Mouse (Mus musculus): ENCODE data around the gene Pck2. TPM values are rescaled to one million over a fixed set of nuclear protein-coding genes. Genes with fewer than 3 reads are reported as not detected.

Gene Pck2
- total and polyA plus RNA-seq, 3 experiments: 10.7 to 33.6 (median 23.9) TPM

- Histone ChIP-seq H3K4me3 (ENCODE audit: low read depth, low read length) (no peak overlapping the region), H3K4me1 (ENCODE audit: insufficient read depth, low read depth, low read length) (peaks cover 27% of the 10 kb centered on the region), H3K9me3 (replicated peaks) (no peaks in the 10 kb centered on the region), H3K27me3 (ENCODE audit: insufficient read depth, low read length) (peaks cover 43% of the 10 kb centered on the region), H3K36me3 (replicated peaks) (no peaks in the 10 kb centered on the region)
- no peak for ATAC-seq (ENCODE audit: extremely low read depth, insufficient number of reproducible peaks, low FRiP score, poor library complexity, severe bottlenecking)
- DNase-seq (ENCODE audit: low spot score): no peak
- TF ChIP-seq POLR2AphosphoS5 (IDR thresholded peaks at IDR 0.05; ENCODE audit: insufficient replicate concordance, low read depth, low read length) (no peak), CTCF (IDR thresholded peaks at IDR 0.05; ENCODE audit: low read depth, low read length) (no peak), TAL1 (conservative IDR thresholded peaks at IDR 0.05; ENCODE audit: low read depth, low read length) (no peak), GATA2 (IDR thresholded peaks at IDR 0.05; ENCODE audit: borderline replicate concordance, low read depth, low read length) (no peak)
Observed at GRCm38 (mm10) chr14:55496761-55497448, 43.2 kb upstream of the Pck2 start.

- H3K36me3 ChIP-seq (replicated peaks): no peaks in the 10 kb centered on the region
- peak; percentile 8; the same call in 1 of the 2 replicates for ATAC-seq (ENCODE audit: extremely low read depth, insufficient number of reproducible peaks, low FRiP score, poor library complexity, severe bottlenecking)
- TF ChIP-seq CTCF (IDR thresholded peaks at IDR 0.05; ENCODE audit: low read depth, low read length) (peak; percentile 95), TAL1 (conservative IDR thresholded peaks at IDR 0.05; ENCODE audit: low read depth, low read length) (no peak)
Observed at GRCm38 (mm10) chr14:55497449-55497821, 42.6 kb upstream of the Pck2 start.

GRCm38 (mm10) chr14:55505612-55506011 lies 34.5 kb upstream of the Pck2 start:
- no peak for ATAC-seq (ENCODE audit: extremely low read depth, insufficient number of reproducible peaks, low FRiP score, poor library complexity, severe bottlenecking)
- TF ChIP-seq CTCF (IDR thresholded peaks at IDR 0.05; ENCODE audit: low read depth, low read length): no peak
- no peak for TF ChIP-seq TAL1 (conservative IDR thresholded peaks at IDR 0.05; ENCODE audit: low read depth, low read length)
- TF ChIP-seq GATA2 (IDR thresholded peaks at IDR 0.05; ENCODE audit: borderline replicate concordance, low read depth, low read length): no peak
- no peak for TF ChIP-seq POLR2AphosphoS5 (IDR thresholded peaks at IDR 0.05; ENCODE audit: insufficient replicate concordance, low read depth, low read length)
- no peak for TF ChIP-seq GATA1 (IDR thresholded peaks at IDR 0.05; ENCODE audit: borderline replicate concordance, low read length)
- Histone ChIP-seq H3K27me3 (ENCODE audit: insufficient read depth, low read length) (peaks cover 62% of the 10 kb centered on the region), H3K4me1 (ENCODE audit: insufficient read depth, low read depth, low read length) (0 out of 2 replicates have a peak, but pooled peaks cover 2% of the 10 kb centered on the region), H3K36me3 (replicated peaks) (no peaks in the 10 kb centered on the region), H3K9me3 (replicated peaks) (no peaks in the 10 kb centered on the region), H3K4me3 (ENCODE audit: low read depth, low read length) (no peak overlapping the region)
- no peak for DNase-seq (ENCODE audit: low spot score)

More at GRCm38 (mm10) chr14:55497449-55497821, 42.6 kb upstream of the Pck2 start:
- Histone ChIP-seq H3K4me3 (ENCODE audit: low read depth, low read length) (no peak overlapping the region), H3K9me3 (replicated peaks) (no peaks in the 10 kb centered on the region), H3K27me3 (ENCODE audit: insufficient read depth, low read length) (peaks cover 47% of the 10 kb centered on the region), H3K4me1 (ENCODE audit: insufficient read depth, low read depth, low read length) (peaks cover 22% of the 10 kb centered on the region)
- peak; percentile 90 for DNase-seq (ENCODE audit: low spot score)

- peaks cover 68% of the 10 kb centered on the region for H3K27me3 ChIP-seq (ENCODE audit: insufficient read depth, low read length)
- 0 out of 2 replicates have a peak, but pooled peaks cover 2% of the 10 kb centered on the region for H3K4me1 ChIP-seq (ENCODE audit: insufficient read depth, low read depth, low read length)
- TF ChIP-seq TAL1 (conservative IDR thresholded peaks at IDR 0.05; ENCODE audit: low read depth, low read length): no peak
- no peak for TF ChIP-seq GATA1 (IDR thresholded peaks at IDR 0.05; ENCODE audit: borderline replicate concordance, low read length)
- no peak for TF ChIP-seq POLR2AphosphoS5 (IDR thresholded peaks at IDR 0.05; ENCODE audit: insufficient replicate concordance, low read depth, low read length)
- TF ChIP-seq CTCF (IDR thresholded peaks at IDR 0.05; ENCODE audit: low read depth, low read length): no peak
- DNase-seq (ENCODE audit: low spot score): no peak
- ATAC-seq (ENCODE audit: extremely low read depth, insufficient number of reproducible peaks, low FRiP score, poor library complexity, severe bottlenecking): no peak
- H3K36me3 ChIP-seq (replicated peaks): no peaks in the 10 kb centered on the region
- H3K9me3 ChIP-seq (replicated peaks): no peaks in the 10 kb centered on the region
- H3K4me3 ChIP-seq (ENCODE audit: low read depth, low read length): no peak overlapping the region
Observed at GRCm38 (mm10) chr14:55507801-55508200, 32.3 kb upstream of the Pck2 start.

- Histone ChIP-seq H3K27me3 (ENCODE audit: insufficient read depth, low read length) (peaks cover 80% of the 10 kb centered on the region), H3K4me1 (ENCODE audit: insufficient read depth, low read depth, low read length) (peaks cover 14% of the 10 kb centered on the region), H3K36me3 (replicated peaks) (no peaks in the 10 kb centered on the region), H3K9me3 (replicated peaks) (no peaks in the 10 kb centered on the region), H3K4me3 (ENCODE audit: low read depth, low read length) (no peak overlapping the region)
- TF ChIP-seq POLR2AphosphoS5 (IDR thresholded peaks at IDR 0.05; ENCODE audit: insufficient replicate concordance, low read depth, low read length) (no peak), GATA1 (IDR thresholded peaks at IDR 0.05; ENCODE audit: borderline replicate concordance, low read length) (no peak), TAL1 (conservative IDR thresholded peaks at IDR 0.05; ENCODE audit: low read depth, low read length) (no peak), CTCF (IDR thresholded peaks at IDR 0.05; ENCODE audit: low read depth, low read length) (no peak), GATA2 (IDR thresholded peaks at IDR 0.05; ENCODE audit: borderline replicate concordance, low read depth, low read length) (no peak)
- ATAC-seq (ENCODE audit: extremely low read depth, insufficient number of reproducible peaks, low FRiP score, poor library complexity, severe bottlenecking) (no peak), DNase-seq (ENCODE audit: low spot score) (no peak)
Observed at GRCm38 (mm10) chr14:55509540-55509939, 30.5 kb upstream of the Pck2 start.

- ATAC-seq (ENCODE audit: extremely low read depth, insufficient number of reproducible peaks, low FRiP score, poor library complexity, severe bottlenecking) (no peak), DNase-seq (ENCODE audit: low spot score) (no peak)
- Histone ChIP-seq H3K27me3 (ENCODE audit: insufficient read depth, low read length) (peaks cover 82% of the 10 kb centered on the region), H3K36me3 (replicated peaks) (no peaks in the 10 kb centered on the region), H3K9me3 (replicated peaks) (no peaks in the 10 kb centered on the region), H3K4me1 (ENCODE audit: insufficient read depth, low read depth, low read length) (peaks cover 14% of the 10 kb centered on the region), H3K4me3 (ENCODE audit: low read depth, low read length) (no peak within 1 kb of the TSS)
- TF ChIP-seq GATA1 (IDR thresholded peaks at IDR 0.05; ENCODE audit: borderline replicate concordance, low read length): no peak
- TF ChIP-seq POLR2AphosphoS5 (IDR thresholded peaks at IDR 0.05; ENCODE audit: insufficient replicate concordance, low read depth, low read length): no peak
- TF ChIP-seq GATA2 (IDR thresholded peaks at IDR 0.05; ENCODE audit: borderline replicate concordance, low read depth, low read length): no peak
- no peak for TF ChIP-seq TAL1 (conservative IDR thresholded peaks at IDR 0.05; ENCODE audit: low read depth, low read length)
- TF ChIP-seq CTCF (IDR thresholded peaks at IDR 0.05; ENCODE audit: low read depth, low read length): no peak
Observed at GRCm38 (mm10) chr14:55510125-55510731, 29.8 kb upstream of the Pck2 start, which contains the start of gene Cpne6. Gene Cpne6, plus strand, starts transcription at chr14:55510445.

Data from G1E (cell line).